Mouse (Mus musculus): ENCODE results near the gene Ddx54.
A peak's percentile ranks its signal among the peaks of the same experiment; 100 is the strongest.

Gene Ddx54

GRCm38 (mm10) chr5:120582002-120582401, 30.5 kb upstream of the Ddx54 start:
- no peak for DNase-seq (ENCODE audit: low read depth, low spot score)

DNA sequence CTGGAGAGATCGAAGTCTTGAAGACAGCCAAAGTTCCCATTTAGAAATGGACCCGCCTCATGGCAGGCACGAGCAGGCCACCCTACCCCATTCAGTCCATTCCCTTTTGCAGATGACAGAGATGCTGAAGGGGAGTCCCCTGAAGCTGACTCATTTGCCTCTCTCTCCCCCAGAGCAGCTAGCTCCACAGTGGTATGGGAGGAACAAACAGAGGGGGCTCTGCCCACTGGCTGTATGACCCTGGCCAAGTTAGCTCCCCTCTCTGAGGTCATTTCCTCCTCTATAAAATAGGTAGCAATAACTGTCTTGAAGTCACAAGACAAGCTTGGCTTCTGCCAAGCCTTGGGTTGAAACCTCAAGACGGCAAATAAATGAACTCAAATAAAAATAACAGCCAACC, 29.0 kb upstream of the Ddx54 start:
- DNase-seq (ENCODE audit: low read depth, low spot score), result no peak

GRCm38 (mm10) chr5:120584968-120585367, 27.6 kb upstream of the Ddx54 start:
- no peak for DNase-seq (ENCODE audit: low read depth, low spot score)

GRCm38 (mm10) chr5:120586741-120587615, 25.6 kb upstream of the Ddx54 start:
- DNase-seq (ENCODE audit: low read depth, low spot score), result no peak

DNA sequence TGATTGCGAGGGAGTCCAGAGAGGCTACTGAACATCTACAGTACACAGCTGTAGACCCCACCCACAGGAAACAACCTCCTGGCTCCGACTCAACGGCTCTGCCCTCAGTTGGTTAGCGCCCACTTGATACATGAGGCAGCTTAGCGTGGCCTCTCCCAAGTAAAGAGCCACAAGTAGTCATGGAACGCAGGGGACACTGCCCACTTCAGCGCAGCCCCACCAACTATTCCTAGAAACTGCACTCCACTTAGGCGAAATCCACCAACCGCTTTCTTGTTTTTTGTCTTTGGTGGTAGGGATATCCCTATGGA, 25.0 kb upstream of the Ddx54 start:
- no peak for DNase-seq (ENCODE audit: low read depth, low spot score)

DNA sequence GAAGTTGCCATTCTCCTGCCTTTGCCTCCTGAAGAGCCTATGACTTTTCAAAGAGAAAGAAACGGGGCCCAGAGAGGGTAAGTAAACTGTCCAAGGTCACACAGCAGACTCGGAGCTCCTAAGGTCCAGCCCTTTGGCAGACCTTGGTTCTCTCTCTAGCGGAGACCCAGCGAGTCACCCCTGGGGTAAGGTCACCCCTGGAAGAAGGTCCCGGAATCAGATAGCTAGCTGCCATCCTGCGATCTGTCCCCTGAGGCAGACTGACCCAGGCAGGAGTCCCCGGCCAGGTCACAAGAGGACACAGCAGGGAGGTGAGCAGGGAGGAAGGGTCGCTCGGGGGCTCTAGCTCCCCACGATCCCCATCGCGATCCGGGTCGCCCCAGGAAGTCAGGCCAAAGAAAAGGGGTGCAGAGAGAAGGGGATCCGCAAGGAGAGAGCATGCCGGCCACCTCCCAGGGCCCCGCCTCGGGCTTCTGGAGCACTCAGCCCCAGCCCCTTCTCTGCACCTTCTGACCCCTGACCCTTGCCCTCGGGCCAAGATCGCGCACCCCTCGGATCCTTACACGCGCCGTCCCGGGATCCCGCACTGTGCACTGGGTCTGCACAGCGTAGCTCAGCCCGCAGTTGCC, 24.5 kb upstream of the Ddx54 start:
- no peak for DNase-seq (ENCODE audit: low read depth, low spot score)

GRCm38 (mm10) chr5:120588569-120589094, 23.9 kb upstream of the Ddx54 start, which contains the start of the genes Tpcn1 and Iqcd:
Gene Tpcn1 (minus strand): TSS chr5:120588673.
Gene Iqcd (plus strand): TSS chr5:120589016.
- DNase-seq (ENCODE audit: low read depth, low spot score), result peak; percentile 100

- peak; percentile 41 for DNase-seq (ENCODE audit: low read depth, low spot score)
These were observed 22.1 kb upstream of the Ddx54 start for GRCm38 (mm10) chr5:120590356-120591010.

DNA sequence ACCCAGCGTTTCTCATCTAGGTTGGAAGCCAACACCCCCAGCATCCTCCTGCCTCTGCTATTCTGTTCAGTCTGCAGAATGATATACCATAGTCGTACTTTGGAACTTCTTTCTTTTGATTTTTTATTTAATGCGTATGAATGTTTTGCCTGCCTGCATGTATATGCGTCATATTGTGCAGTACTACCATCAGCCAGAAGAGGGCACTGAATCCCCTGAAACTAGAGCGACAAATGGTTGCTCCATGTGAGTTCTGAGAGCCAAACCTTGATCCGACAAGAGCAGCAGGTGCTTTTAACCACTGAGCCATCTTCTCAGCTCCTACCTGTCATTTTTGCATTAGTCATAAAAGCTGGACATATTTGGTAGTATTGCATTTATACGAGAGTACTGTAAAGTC, 20.4 kb upstream of the Ddx54 start:
- DNase-seq (ENCODE audit: low read depth, low spot score), result no peak

GRCm38 (mm10) chr5:120594485-120594884, 18.1 kb upstream of the Ddx54 start:
- DNase-seq (ENCODE audit: low read depth, low spot score), result no peak

DNA sequence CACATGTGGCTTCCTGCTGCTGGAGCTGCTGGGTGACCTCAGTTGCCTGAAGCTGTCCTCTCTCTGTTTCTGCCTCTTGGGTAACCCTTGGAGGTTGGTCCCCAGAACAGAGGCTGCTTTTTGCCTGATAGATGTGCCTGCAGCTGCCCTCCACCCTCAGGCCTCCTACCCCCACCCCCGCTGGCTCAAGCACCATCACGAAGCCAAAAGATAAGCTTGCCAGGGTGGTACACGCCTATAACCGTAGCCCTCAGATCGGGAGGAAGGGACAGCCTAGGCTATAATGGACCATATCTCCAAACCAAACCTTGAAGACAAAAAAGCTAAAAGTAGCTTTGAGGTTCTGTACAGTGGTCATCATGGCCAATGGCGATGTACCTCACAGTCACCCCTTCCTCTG, 12.9 kb upstream of the Ddx54 start:
- DNase-seq (ENCODE audit: low read depth, low spot score), result no peak

GRCm38 (mm10) chr5:120600946-120601668, 11.4 kb upstream of the Ddx54 start:
- DNase-seq (ENCODE audit: low read depth, low spot score), result no peak

DNA sequence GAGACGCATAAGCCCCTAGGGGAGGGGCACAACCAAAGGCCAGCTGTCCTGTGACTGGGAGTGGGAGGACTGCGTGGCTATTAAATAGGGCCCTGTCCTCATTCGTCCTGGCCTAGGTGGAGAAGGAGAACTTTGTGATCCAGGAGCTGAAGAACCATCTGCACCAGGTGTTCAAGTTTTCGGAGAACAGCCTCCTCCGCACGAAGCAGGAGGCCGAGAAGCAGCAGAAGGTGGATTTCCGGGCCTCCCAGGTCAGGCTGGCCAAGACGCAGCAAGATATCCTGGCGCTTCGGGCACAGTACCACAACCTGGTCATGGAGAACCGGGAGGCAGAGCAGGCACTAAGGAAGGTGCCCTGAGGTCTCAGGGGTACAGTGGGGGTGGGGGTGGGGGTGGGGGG, 10.3 kb upstream of the Ddx54 start:
- no peak for DNase-seq (ENCODE audit: low read depth, low spot score)

GRCm38 (mm10) chr5:120603515-120603914, 9.0 kb upstream of the Ddx54 start:
- DNase-seq (ENCODE audit: low read depth, low spot score), result no peak

GRCm38 (mm10) chr5:120604839-120605238, 7.7 kb upstream of the Ddx54 start:
- peak; percentile 85 for DNase-seq (ENCODE audit: low read depth, low spot score)

DNA sequence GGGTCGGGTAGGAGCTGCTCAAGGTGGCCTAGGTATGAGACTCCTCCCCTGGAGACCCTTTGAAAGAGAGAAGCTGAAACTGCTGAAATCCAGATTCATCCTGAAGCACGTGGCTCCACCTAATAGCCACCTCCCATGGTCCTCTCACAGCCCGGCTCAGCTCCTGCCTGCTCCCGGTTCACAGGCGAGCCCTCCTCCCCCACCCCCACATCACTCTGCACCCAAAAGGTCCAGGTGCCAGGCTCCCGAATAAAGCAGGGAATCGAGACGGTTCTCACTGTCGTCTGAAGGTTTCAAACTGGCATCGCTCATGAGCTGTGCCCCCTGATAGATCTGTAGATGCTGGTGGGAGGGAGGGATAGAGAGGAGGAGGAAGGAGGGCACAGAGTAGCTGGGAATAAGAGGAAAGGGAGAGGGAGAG, 7.3 kb upstream of the Ddx54 start:
- DNase-seq (ENCODE audit: low read depth, low spot score), result no peak

DNA sequence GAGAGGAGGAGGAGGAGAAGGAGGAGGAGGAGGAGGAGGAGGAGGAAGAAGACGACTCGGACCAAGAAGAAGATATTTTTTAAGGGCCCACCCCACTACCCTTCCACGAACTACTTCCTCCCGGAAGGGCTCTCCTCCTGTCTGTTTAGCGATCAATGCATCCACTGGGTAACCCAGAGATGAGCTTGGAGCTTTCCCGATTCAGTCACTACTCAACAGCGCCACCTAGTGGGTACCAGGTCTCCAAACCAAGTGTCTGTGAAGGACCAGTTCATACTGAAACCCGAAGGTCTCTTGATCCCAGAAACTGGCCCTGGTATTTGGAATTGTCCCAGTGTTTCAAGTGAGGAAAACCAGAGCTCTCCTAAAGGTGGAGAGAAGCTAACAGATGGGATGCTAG, 6.9 kb upstream of the Ddx54 start:
- DNase-seq (ENCODE audit: low read depth, low spot score), result peak; percentile 95

DNA sequence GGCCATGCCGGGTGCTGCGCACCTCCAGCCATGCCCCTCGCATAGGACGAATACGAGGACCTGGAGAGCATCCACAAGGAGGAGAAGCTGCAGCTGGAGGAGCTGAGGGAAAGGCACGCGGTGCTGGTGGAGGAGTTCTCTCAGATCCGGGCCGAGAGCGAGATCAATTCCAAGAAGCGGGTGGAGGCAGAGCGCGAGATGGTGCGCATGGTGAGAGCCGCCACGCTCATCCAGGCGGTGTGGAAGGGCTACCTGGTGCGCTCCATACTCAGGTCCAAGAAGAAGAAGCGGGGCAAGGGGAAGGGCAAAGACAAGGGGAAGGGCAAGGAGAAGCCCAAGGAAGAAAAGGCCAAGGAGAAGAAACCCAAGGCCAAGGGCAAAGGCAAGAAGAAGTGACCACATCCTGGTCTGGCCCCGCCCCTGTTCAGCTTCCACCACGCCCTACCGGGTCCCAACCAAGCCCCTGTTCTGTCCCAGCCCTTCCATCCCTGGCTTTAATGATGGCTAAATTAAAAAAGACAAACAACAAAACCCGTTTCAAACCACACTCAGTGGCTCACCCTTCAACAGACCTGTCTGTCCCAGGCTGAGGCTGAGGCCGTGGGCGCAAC, 5.8 kb upstream of the Ddx54 start:
- DNase-seq (ENCODE audit: low read depth, low spot score), result no peak

DNA sequence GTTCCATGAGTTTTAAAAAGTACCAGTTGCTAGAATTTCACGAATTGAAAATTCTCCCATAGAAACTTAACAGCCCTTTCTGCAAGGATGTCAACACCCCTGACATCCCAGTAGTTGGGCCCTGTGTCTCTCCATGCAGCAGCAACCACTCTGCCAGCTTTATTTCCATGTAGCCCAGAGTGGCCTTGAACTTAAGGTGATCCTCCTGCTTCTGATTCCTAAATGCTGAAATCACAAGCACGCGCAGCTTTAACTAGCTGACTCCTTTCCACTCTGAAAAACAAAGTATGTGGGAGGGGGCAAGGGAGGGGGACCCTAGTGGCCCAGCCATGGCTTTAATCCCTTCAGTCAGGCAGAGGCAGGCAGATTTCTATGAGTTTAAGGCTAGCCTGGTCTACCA, 5.2 kb upstream of the Ddx54 start:
- DNase-seq (ENCODE audit: low read depth, low spot score), result no peak

GRCm38 (mm10) chr5:120609246-120609775, 3.2 kb upstream of the Ddx54 start:
- no peak for DNase-seq (ENCODE audit: low read depth, low spot score)

DNA sequence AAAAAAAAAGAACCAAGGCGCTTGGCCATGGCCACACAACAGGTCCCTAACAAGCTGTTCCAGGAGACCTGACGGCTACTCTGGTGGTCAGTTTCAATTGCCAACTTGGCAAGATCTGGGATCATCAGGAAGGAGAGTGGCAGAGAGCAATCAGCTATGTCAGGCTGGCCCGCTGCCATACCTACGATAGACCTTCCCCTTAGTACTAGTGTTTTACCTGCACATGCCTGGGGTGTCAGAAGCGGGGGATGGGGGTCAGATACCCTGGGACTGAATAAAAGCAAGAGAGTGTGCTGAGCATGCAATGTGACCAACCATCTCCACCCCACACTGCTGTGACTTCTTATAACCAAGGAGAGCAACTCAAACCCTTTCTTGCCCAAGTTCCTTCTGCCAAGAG, 1.6 kb upstream of the Ddx54 start:
- no peak for DNase-seq (ENCODE audit: low read depth, low spot score)

Measured in forelimb bud, embryonic 11.5 days (tissue).